Comparison of ENCODE assay signal across 8 mouse cellular contexts in genomic region chr4:137751717-137752116, GRCm38 (mm10). TPM values are rescaled to one million over a fixed set of nuclear protein-coding genes. Genes with fewer than 3 reads are reported as not detected.
DNase-seq lines count a peak whose midpoint lies in the region; ATAC-seq lines count a peak whose summit lies in the region.

No protein-coding gene starts in this region.

- H3K27ac ChIP-seq in heart, embryonic 12.5 days (ENCODE audit: poor library complexity, severe bottlenecking): peak overlapping the region; percentile 50
- peak overlapping the region; percentile 100 for H3K27ac ChIP-seq in liver, embryonic 15.5 days (replicated peaks)

- no peak for DNase-seq in heart, adult 18-20 months
- DNase-seq in adrenal gland, postnatal 25 days: peak; percentile 59
- peak; percentile 52 to 60 for DNase-seq in heart, postnatal 14 days
- no peak for DNase-seq in cerebellum, postnatal 4 days (ENCODE audit: low spot score in 2 of 2)
- DNase-seq in B cell, adult 2 months: no peak

- H3K9ac ChIP-seq in heart, embryonic 12.5 days: no peak overlapping the region
- H3K9ac ChIP-seq in liver, embryonic 15.5 days: peak overlapping the region; percentile 72

- H3K4me1 ChIP-seq in heart, embryonic 12.5 days (replicated peaks): peaks cover 30% of the 10 kb centered on the region
- H3K4me1 ChIP-seq in liver, embryonic 15.5 days (replicated peaks): peaks cover 75% of the 10 kb centered on the region

- intact Hi-C loops in heart, postnatal 14 days (cut with DNase I): no loop called here

- H3K27me3 ChIP-seq in heart, embryonic 12.5 days (replicated peaks): peaks cover 6% of the 10 kb centered on the region; the same call in 1 of the 2 replicates
- peaks cover 45% of the 10 kb centered on the region for H3K27me3 ChIP-seq in liver, embryonic 15.5 days

- no peak overlapping the region for H3K4me3 ChIP-seq in heart, embryonic 12.5 days
- peak overlapping the region; percentile 52 for H3K4me3 ChIP-seq in liver, embryonic 15.5 days (replicated peaks)

- H3K9me3 ChIP-seq in heart, embryonic 12.5 days (replicated peaks): no peaks in the 10 kb centered on the region
- no peaks in the 10 kb centered on the region for H3K9me3 ChIP-seq in liver, embryonic 15.5 days (replicated peaks)

- WGBS in heart, embryonic 12.5 days: 35% methylated on average over 9 of the region's 9 CpGs
- 33% methylated on average over 9 of the region's 9 CpGs for whole genome bisulfite sequencing in liver, embryonic 15.5 days (ENCODE audit: insufficient replicate concordance)

- no peaks in the 10 kb centered on the region for H3K36me3 ChIP-seq in heart, embryonic 12.5 days
- H3K36me3 ChIP-seq in liver, embryonic 15.5 days (replicated peaks): no peaks in the 10 kb centered on the region

- ATAC-seq in heart, embryonic 12.5 days (ENCODE audit: insufficient number of reproducible peaks, low FRiP score): peak; percentile 67
- peak; percentile 63 for ATAC-seq in liver, embryonic 15.5 days (ENCODE audit: insufficient read depth)
- ATAC-seq in activated CD4-positive, CD25-positive, alpha-beta regulatory T cell, adult 4 months: no peak

- peak overlapping the region; percentile 26 for H3K4me2 ChIP-seq in heart, embryonic 12.5 days
- peak overlapping the region; percentile 73 for H3K4me2 ChIP-seq in liver, embryonic 15.5 days

RNA-seq across cellular contexts. Expression of gene Alpl, which starts 44.5 kb away (rescaled TPM):
- 1.7 and 2.2 TPM in 2 replicates for polyA plus RNA-seq in heart, embryonic 12.5 days (2016; fragmentation: Nextera tagmentation; extraction: Ambion mirVana)
- total RNA-seq in heart, adult 18-20 months (2021): 10 to 100 TPM; 55.4 to 56.0 TPM
- total RNA-seq in adrenal gland, postnatal 25 days (2021): 4.6 and 6.1 TPM in 2 replicates
- 10 to 100 TPM; 51.5 to 72.3 TPM for total RNA-seq in heart, postnatal 14 days (2021)
- polyA plus RNA-seq in liver, embryonic 15.5 days (2015; fragmentation: Nextera tagmentation; extraction: Ambion mirVana): 9.7 and 12.0 TPM in 2 replicates
- 1 to 10 TPM in 1 of 2 experiments, under 1 TPM in 1; 0.54 to 1.1 TPM for polyA plus RNA-seq in activated CD4-positive, CD25-positive, alpha-beta regulatory T cell, adult 4 months (2017; shearing (Covaris generic))

Comparison
In these comparisons a context has a peak if more than half of its experiments do, and no peak if none do; other contexts are left out.
1. DNase-seq: peak in adrenal gland, postnatal 25 days (single experiment) and heart, postnatal 14 days (2 of 2); none in heart, adult 18-20 months (0 of 2), cerebellum, postnatal 4 days (0 of 2) and B cell, adult 2 months (0 of 2).